Mouse (Mus musculus) mammary gland, adult 2 months (tissue): ENCODE results near the gene Gm28035. TPM values are rescaled to one million over a fixed set of nuclear protein-coding genes. Genes with fewer than 3 reads are reported as not detected.

Source experiments
- polyA plus RNA-seq: library from polyadenylated mRNA; depleted of rRNA; stranded (reverse); fragments of >200 nt; gene quantifications from 2 replicates; pipeline ENCODE4 v1.2.3, GENCODE M21; 2012; ENCODE audit warnings: low replicate concordance; rRNA removed

Gm28035 gene
- 10.3 and 22.0 TPM in 2 replicates for polyA plus RNA-seq

DNA sequence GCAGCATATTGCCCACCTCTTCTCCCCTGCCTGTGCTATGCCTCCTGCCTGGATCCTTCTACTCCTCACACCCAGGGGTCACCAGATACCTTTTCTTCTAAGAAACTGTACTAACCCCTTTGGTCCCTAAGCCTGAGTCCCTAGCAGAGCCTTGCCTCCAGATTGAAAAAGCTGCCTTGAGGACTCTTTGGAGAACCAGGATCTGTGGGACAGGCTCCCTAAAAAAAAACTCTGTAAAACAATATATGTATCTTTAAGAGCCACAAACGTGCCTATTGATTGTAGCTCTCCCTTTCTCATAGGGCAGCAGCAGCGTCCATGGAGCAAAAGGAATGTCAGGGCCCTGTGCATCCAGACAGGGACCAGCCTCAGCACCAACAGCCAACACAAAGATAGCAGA lies at the start of gene Gm28035:
Gm28035 (plus strand) TSS at position 301 of the 400 bp plus-strand sequence.

DNA sequence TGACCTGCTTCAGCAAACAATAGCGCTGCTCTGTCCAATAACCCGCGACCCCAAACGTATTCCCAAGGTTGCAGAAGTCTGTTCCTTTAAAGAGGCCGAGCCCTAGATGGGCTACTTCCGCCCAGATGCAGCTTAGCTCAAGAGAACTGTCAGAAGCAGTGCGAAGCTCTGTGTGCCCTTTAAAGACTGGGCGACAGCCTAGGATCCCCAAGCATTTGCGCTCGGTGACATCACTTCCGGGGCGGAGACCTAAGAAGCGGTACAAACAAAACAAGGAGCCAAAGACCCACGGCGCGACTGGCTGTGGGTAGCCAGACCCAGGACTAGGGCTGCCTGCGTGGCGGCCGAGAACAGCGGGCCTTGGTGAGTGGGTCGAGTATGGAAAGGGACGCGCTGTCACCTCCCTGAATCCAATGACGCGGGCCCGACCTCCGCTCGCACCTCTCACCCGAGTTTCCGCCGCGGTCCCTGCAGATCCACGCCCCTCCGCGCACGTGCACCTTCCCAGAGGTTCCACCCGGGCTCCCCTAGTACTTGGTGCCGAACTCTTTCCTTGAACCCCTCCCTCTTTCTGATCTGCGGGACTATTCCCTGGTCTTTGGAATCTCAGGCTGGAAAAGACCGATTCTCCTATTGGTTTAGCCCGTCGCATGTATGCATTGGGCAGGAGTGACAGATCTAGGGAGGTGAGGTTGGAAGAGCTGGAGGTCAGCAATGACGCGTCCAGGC lies 34.6 kb upstream of the Gm28035 start, which contains the start of gene Kyat1:
Kyat1 (minus strand) TSS at position 219 of the 729 bp plus-strand sequence.

DNA sequence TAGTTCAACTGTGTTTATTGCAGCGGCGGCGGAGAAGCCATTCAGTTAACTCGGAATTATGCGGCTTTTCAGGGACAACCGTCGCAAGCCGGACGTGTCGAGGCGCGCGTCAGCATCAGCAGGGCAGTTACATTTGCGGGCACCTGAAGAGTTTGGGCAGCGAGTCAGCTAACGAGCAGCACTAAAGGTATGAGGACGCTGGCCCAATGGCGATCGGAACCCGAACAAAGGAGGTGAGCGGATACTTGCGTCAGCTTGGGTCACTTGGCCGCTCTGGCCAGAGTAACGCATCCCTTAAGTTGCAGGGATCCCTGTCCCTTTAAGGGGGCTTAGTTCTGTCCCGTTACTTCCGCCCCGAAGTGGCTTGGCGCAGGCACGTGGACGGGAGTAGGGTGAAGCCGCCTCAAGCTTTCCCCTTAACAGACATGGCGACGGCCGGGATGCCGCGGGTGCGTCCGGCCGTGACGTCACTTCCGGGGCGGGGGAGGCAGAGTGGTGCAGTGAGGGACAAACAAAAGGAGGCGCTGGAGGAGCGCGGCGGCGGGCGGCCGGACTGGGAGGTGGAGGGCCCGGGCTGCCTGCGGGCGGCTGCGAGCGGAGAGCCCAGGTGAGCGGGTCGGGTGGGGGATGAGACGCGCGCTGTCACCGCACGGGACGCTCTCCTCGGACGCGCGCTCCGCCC lies 3.0 kb upstream of the Gm28035 start, which contains the start of gene Lrrc8a:
Lrrc8a (plus strand) TSS at position 517 of the 682 bp plus-strand sequence.

DNA sequence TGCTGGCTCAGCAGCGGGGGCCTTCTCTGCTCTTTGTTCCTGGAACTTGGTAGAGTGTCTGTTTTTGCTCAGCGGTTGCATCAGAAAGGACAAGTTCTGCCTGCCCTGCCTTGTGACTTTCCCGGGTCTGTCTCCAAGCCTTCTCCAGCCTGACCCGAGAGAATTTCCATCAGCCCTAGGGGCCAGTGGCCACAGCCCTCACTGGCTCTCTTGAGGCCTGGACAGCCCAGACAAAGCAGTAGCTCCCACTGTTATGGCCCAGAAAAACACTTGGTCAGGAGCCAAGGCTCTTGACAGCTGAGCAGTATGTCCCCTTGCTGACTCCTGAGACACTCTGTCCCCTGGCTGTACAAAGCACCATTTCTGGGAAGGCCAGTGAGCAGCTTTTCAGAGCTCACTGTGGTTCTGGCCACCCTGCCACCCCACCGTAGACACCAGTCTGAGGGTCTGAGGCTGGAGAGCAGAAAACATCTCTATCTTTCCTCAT lies 25.4 kb downstream of the Gm28035 start, which contains the start of gene Phyhd1:
Phyhd1 (plus strand) TSS at position 437 of the 487 bp plus-strand sequence.

DNA sequence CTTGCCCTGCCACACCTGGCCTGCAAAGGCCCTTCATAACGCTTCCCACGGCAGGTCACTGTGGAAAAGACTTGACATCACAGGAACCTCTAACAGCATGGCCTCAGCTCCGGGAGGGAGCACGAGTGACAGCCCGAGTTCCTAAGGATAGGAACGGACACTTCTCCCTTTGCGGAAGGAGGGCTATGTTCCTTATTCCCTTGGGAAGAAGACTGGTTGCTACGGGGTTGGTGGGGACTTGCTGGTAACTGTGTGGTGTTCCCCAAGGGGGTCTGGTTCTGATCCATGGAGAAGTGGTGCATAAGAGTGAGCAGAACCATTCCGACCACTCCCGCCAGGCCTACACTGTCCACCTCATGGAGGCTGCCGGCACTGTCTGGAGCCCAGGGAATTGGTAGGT lies 40.4 kb downstream of the Gm28035 start, which contains the start of gene Gm28038:
Gm28038 (plus strand) TSS at position 301 of the 400 bp plus-strand sequence.

DNA sequence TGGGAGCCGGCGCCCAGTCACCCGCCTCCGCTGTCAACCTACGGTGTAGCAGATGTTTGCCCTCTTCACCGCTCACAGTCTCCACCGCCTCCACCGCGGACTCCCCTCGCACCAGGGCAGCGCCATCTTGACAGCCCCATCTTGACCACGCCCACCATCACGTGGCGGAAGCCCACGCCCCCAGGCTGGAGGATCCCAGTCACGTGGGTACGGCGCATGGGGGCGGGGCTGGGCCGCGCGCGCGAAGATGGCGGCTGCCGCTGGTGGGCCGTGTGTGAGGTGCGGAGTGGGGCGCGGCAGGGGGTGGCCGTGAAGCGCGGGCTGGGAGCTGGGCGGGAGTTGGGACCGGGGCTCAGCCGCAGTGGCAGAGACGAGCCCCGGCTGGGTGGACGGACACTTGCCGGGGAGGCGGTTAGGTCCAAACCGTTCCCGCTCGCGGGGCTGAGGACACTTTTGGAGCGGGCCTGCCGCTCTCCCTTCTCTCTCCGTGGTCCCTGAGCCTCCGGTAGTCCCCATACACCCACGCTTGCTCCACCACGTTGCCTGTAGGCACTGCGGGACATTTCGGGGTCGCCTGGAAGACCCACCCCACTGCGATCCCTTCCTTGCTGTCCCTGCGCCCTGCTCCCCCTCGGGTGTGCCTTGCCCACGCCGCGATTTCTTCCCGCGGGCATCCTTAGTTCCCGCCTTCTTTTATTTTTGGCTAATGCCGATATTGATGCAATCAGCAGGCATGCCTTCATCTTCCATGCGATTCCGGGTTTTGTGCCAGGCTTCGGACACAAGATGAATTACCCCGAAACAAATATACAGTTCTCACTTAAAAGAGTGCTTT lies 46.0 kb downstream of the Gm28035 start, which contains the start of the genes Dolk and Nup188:
Dolk (minus strand) TSS at position 143 of the 835 bp plus-strand sequence.
Nup188 (plus strand) TSS at position 206 of the 835 bp plus-strand sequence.

Other genes with a start within 250 kb of the Gm28035 start
- 21.4 and 26.6 TPM in 2 replicates for gene Wdr34, start 191.7 kb upstream of the Gm28035 start, polyA plus RNA-seq
- 35.8 and 65.2 TPM in 2 replicates for gene Set, start 183.2 kb upstream of the Gm28035 start, polyA plus RNA-seq
- gene Pkn3, start 162.9 kb upstream of the Gm28035 start, polyA plus RNA-seq = 13.0 and 14.8 TPM in 2 replicates
- gene Zdhhc12, start 146.9 kb upstream of the Gm28035 start, polyA plus RNA-seq = 50.4 and 83.3 TPM in 2 replicates
- 84.4 and 90.4 TPM in 2 replicates for gene Zer1, start 116.0 kb upstream of the Gm28035 start, polyA plus RNA-seq
- gene Tbc1d13, start 106.8 kb upstream of the Gm28035 start, polyA plus RNA-seq = 77.1 and 93.1 TPM in 2 replicates
- gene Endog, start 69.1 kb upstream of the Gm28035 start, polyA plus RNA-seq = 66.0 and 114 TPM in 2 replicates
- gene Spout1, start 62.1 kb upstream of the Gm28035 start, polyA plus RNA-seq = 24.1 and 29.7 TPM in 2 replicates
- gene Kyat1, start 34.7 kb upstream of the Gm28035 start, polyA plus RNA-seq = 34.2 and 45.9 TPM in 2 replicates
- gene Lrrc8a, start 2.9 kb upstream of the Gm28035 start, polyA plus RNA-seq = 38.4 and 49.8 TPM in 2 replicates
- 42.8 and 52.9 TPM in 2 replicates for gene Phyhd1, start 25.6 kb downstream of the Gm28035 start, polyA plus RNA-seq
- gene Gm28038, start 40.5 kb downstream of the Gm28035 start, polyA plus RNA-seq = not detected in 2 replicates
- 47.9 and 68.2 TPM in 2 replicates for gene Dolk, start 45.8 kb downstream of the Gm28035 start, polyA plus RNA-seq
- 36.3 and 44.6 TPM in 2 replicates for gene Nup188, start 45.8 kb downstream of the Gm28035 start, polyA plus RNA-seq
- 319 and 378 TPM in 2 replicates for gene Sh3glb2, start 118.8 kb downstream of the Gm28035 start, polyA plus RNA-seq
- 71.3 and 76.0 TPM in 2 replicates for gene Miga2, start 123.7 kb downstream of the Gm28035 start, polyA plus RNA-seq
- 78.6 and 80.0 TPM in 2 replicates for gene Dolpp1, start 151.7 kb downstream of the Gm28035 start, polyA plus RNA-seq
- 417 and 816 TPM in 2 replicates for gene Crat, start 175.2 kb downstream of the Gm28035 start, polyA plus RNA-seq
- 186 and 240 TPM in 2 replicates for gene Ptpa, start 175.5 kb downstream of the Gm28035 start, polyA plus RNA-seq
- 12.1 and 44.0 TPM in 2 replicates for gene Ier5l, start 233.7 kb downstream of the Gm28035 start, polyA plus RNA-seq